Comparison of ENCODE assay signal across 8 mouse cellular contexts in genomic region chr12:72761649-72762261, GRCm38 (mm10). TPM values are rescaled to one million over a fixed set of nuclear protein-coding genes. Genes with fewer than 3 reads are reported as not detected.
A peak's percentile ranks its signal among the peaks of the same experiment; 100 is the strongest.
DNase-seq lines count a peak whose midpoint lies in the region; ATAC-seq and TF ChIP-seq lines count a peak whose summit lies in the region.

No protein-coding gene starts in this region.

- peak overlapping the region; percentile 88 for H3K9ac ChIP-seq in forebrain, postnatal 0 days
- H3K9ac ChIP-seq in lung, postnatal 0 days (replicated peaks; ENCODE audit: low read depth) = peak overlapping the region; percentile 99

- H3K4me1 ChIP-seq in E14TG2a.4 (replicated peaks; ENCODE audit: low read depth, low read length) = peaks cover 60% of the 10 kb centered on the region
- peaks cover 14% of the 10 kb centered on the region for H3K4me1 ChIP-seq in forebrain, postnatal 0 days (ENCODE audit: insufficient read depth)
- H3K4me1 ChIP-seq in lung, postnatal 0 days (ENCODE audit: insufficient read depth, low read depth, low read length) = peaks cover 3% of the 10 kb centered on the region; the same call in 1 of the 2 replicates

- ATAC-seq in forebrain, postnatal 0 days = peak; percentile 40
- peak; percentile 69 for ATAC-seq in lung, postnatal 0 days

- no peak for TF ChIP-seq CTCF in E14TG2a.4 (conservative IDR thresholded peaks at IDR 0.05; ENCODE audit: low read length)
- TF ChIP-seq CTCF in forebrain, postnatal 0 days (IDR thresholded peaks at IDR 0.05; ENCODE audit: low read depth) = no peak
- no peak for TF ChIP-seq CTCF in lung, postnatal 0 days (IDR thresholded peaks at IDR 0.05)

- no peak for TF ChIP-seq EP300 in lung, postnatal 0 days (IDR thresholded peaks at IDR 0.05)

- 2% methylated on average over 22 of the region's 43 CpGs for WGBS in forebrain, postnatal 0 days
- WGBS in lung, postnatal 0 days = 1% methylated on average over 22 of the region's 43 CpGs

- no peaks in the 10 kb centered on the region for H3K36me3 ChIP-seq in E14TG2a.4 (ENCODE audit: insufficient read depth, low read length)
- H3K36me3 ChIP-seq in forebrain, postnatal 0 days (ENCODE audit: insufficient read depth) = no peaks in the 10 kb centered on the region
- H3K36me3 ChIP-seq in lung, postnatal 0 days (ENCODE audit: insufficient read depth, low read length) = no peaks in the 10 kb centered on the region

- H3K27me3 ChIP-seq in E14TG2a.4 (ENCODE audit: insufficient read depth, low read length) = no peaks in the 10 kb centered on the region
- H3K27me3 ChIP-seq in forebrain, postnatal 0 days (ENCODE audit: insufficient read depth, low read length) = no peaks in the 10 kb centered on the region
- H3K27me3 ChIP-seq in lung, postnatal 0 days (replicated peaks; ENCODE audit: insufficient read depth, low read length) = no peaks in the 10 kb centered on the region

- peak overlapping the region; percentile 58 for H3K4me2 ChIP-seq in forebrain, postnatal 0 days (ENCODE audit: low read depth)
- H3K4me2 ChIP-seq in lung, postnatal 0 days (replicated peaks; ENCODE audit: low read depth, low read length) = peak overlapping the region; percentile 86

- peak overlapping the region; percentile 85 for H3K4me3 ChIP-seq in E14TG2a.4 (replicated peaks; ENCODE audit: low read length)
- peak overlapping the region; percentile 98 for H3K4me3 ChIP-seq in forebrain, postnatal 0 days (ENCODE audit: low read depth, low read length)
- peak overlapping the region; percentile 99 for H3K4me3 ChIP-seq in lung, postnatal 0 days (ENCODE audit: low read depth, low read length)

- DNase-seq in cerebellum, adult 11-12 months = peak; percentile 69
- DNase-seq in forebrain, postnatal 0 days = peak; percentile 57
- DNase-seq in heart, postnatal 4 days = peak; percentile 79
- peak; percentile 60 to 75 for DNase-seq in layer of hippocampus, postnatal 10 days (ENCODE audit: low spot score in 2 of 2)
- peak; percentile 87 for DNase-seq in lung, postnatal 0 days (ENCODE audit: low spot score)
- peak; percentile 76 for DNase-seq in ovary, postnatal 36 days (ENCODE audit: low spot score)
- DNase-seq in thymus, postnatal 25 days = peak; percentile 70

- H3K9me3 ChIP-seq in E14TG2a.4 (ENCODE audit: low read length) = no peaks in the 10 kb centered on the region
- no peaks in the 10 kb centered on the region for H3K9me3 ChIP-seq in forebrain, postnatal 0 days (ENCODE audit: low read length)
- no peaks in the 10 kb centered on the region for H3K9me3 ChIP-seq in lung, postnatal 0 days (ENCODE audit: low read length)

- H3K27ac ChIP-seq in forebrain, postnatal 0 days (ENCODE audit: low read depth, low read length) = peak overlapping the region; percentile 99
- peak overlapping the region; percentile 100 for H3K27ac ChIP-seq in lung, postnatal 0 days (ENCODE audit: low read length)

RNA-seq across cellular contexts. Expression of gene Ppm1a, which starts 4.5 kb away (rescaled TPM):
- 192 and 194 TPM in 2 replicates for total RNA-seq in forebrain, postnatal 0 days (2014; rRNA removed)
- 61.7 and 69.9 TPM in 2 replicates for polyA plus RNA-seq in forebrain, postnatal 0 days (2015; fragmentation: Nextera tagmentation; extraction: Ambion mirVana)
- total RNA-seq in heart, postnatal 4 days (2021) = 100 to 1,000 TPM; 212 to 232 TPM
- total RNA-seq in layer of hippocampus, postnatal 10 days (2021) = 100 to 1,000 TPM; 226 to 239 TPM
- polyA plus RNA-seq in lung, postnatal 0 days (2015; fragmentation: Nextera tagmentation; extraction: Ambion mirVana) = 54.4 and 57.0 TPM in 2 replicates

Comparison
In these comparisons a context has a peak if more than half of its experiments do, and no peak if none do; other contexts are left out.
1. Peak in every context shown above with its lines: DNase-seq, ATAC-seq, H3K4me3 ChIP-seq and H3K27ac ChIP-seq.